Mouse (Mus musculus) midbrain, embryonic 11.5 days (tissue): Measurements from ENCODE around the gene Snx33. TPM values are rescaled to one million over a fixed set of nuclear protein-coding genes. Genes with fewer than 3 reads are reported as not detected.

Experiments
- ATAC-seq: fragments of 200-750 bp; cut with Nextera tagmentation; 2 replicates; pipeline ENCODE4 v1.8.0; 2017; ENCODE audit warnings: moderate TSS enrichment, moderate library complexity; ENCODE audit not compliant: low FRiP score
- DNase-seq: peaks from one replicate; pipeline ENCODE4 v3.0.0; 2015; ENCODE audit warnings: low spot score; ENCODE audit errors: missing footprints
- H3K27ac ChIP-seq: fragments of 300-500 bp; sonication (generic); 2 replicates; pipeline ENCODE4 v1.5.1; 2014; ENCODE audit warnings: low read depth, low read length
- H3K27me3 ChIP-seq: fragments of 300-500 bp; sonication (generic); 2 replicates; pipeline ENCODE4 v1.6.1; 2014; ENCODE audit warnings: mild to moderate bottlenecking, low read length, moderate library complexity, mixed read lengths; ENCODE audit not compliant: control insufficient read depth, insufficient read depth
- H3K36me3 ChIP-seq: fragments of 300-500 bp; sonication (generic); 2 replicates; pipeline ENCODE4 v1.6.1; 2014; ENCODE audit warnings: mild to moderate bottlenecking, low read length, moderate library complexity, mixed read lengths; ENCODE audit not compliant: control insufficient read depth, insufficient read depth
- H3K4me1 ChIP-seq: fragments of 300-500 bp; sonication (generic); 2 replicates; pipeline ENCODE4 v1.6.1; 2014; ENCODE audit warnings: low read length; ENCODE audit not compliant: control insufficient read depth, insufficient read depth
- H3K4me2 ChIP-seq: fragments of 300-500 bp; sonication (generic); 2 replicates; pipeline ENCODE4 v1.6.1; 2014; ENCODE audit warnings: mild to moderate bottlenecking, moderate library complexity
- H3K4me3 ChIP-seq: fragments of 300-500 bp; sonication (generic); 2 replicates; pipeline ENCODE4 v1.5.1; 2014; ENCODE audit warnings: low read depth, low read length
- H3K9ac ChIP-seq: fragments of 300-500 bp; sonication (generic); 2 replicates; pipeline ENCODE4 v1.6.1; 2014; ENCODE audit warnings: low read length
- H3K9me3 ChIP-seq: fragments of 300-500 bp; sonication (generic); 2 replicates; pipeline ENCODE4 v1.6.1; 2016; ENCODE audit warnings: low read length; ENCODE audit not compliant: control insufficient read depth
- WGBS: fragments of 180-500 bp; shearing (Covaris S2); extraction: QIAGEN DNeasy Blood & Tissue Kit; methylation state at CpG from one replicate; pipeline ENCODE4 v1.1.7; 2014; 5-methylcytosine and 5-hydroxymethylcytosine counted together
- polyA plus RNA-seq: library from polyadenylated mRNA; unstranded; fragments of >200 nt; fragmentation: Nextera tagmentation; extraction: Ambion mirVana; gene quantifications from 2 replicates; pipeline ENCODE4 v1.2.1, GENCODE M21; 2014

The Snx33 gene
- polyA plus RNA-seq, 1 experiment from 2014 or later = 4.9 TPM

GRCm38 (mm10) chr9:56890522-56891250, 37.5 kb downstream of the Snx33 start:
- Histone ChIP-seq H3K4me3 (no peak overlapping the region), H3K9ac (no peak overlapping the region), H3K9me3 (no peaks in the 10 kb centered on the region), H3K4me1 (peaks cover 6% of the 10 kb centered on the region; the same call in 1 of the 2 replicates), H3K27ac (no peak overlapping the region), H3K36me3 (no peaks in the 10 kb centered on the region), H3K27me3 (no peaks in the 10 kb centered on the region; the same call in 1 of the 2 replicates), H3K4me2 (no peak overlapping the region)
- no peak for ATAC-seq
- 70% methylated on average over 11 of the region's 11 CpGs for WGBS
- no peak for DNase-seq

GRCm38 (mm10) chr9:56889817-56890216, 38.4 kb downstream of the Snx33 start:
- H3K4me3 ChIP-seq = peak overlapping the region; percentile 13; the same call in 1 of the 2 replicates
- H3K9ac ChIP-seq = peak overlapping the region; percentile 27; the same call in 1 of the 2 replicates
- no peaks in the 10 kb centered on the region; the same call in 1 of the 2 replicates for H3K27me3 ChIP-seq
- 6% methylated on average over 14 of the region's 14 CpGs for WGBS
- no peaks in the 10 kb centered on the region for H3K36me3 ChIP-seq
- H3K4me2 ChIP-seq = peak overlapping the region; percentile 47
- ATAC-seq (peak; percentile 70), DNase-seq (peak; percentile 94)
- H3K27ac ChIP-seq = no peak overlapping the region
- no peaks in the 10 kb centered on the region for H3K9me3 ChIP-seq
- H3K4me1 ChIP-seq = peaks cover 6% of the 10 kb centered on the region; the same call in 1 of the 2 replicates

GRCm38 (mm10) chr9:56887581-56887980, 40.6 kb downstream of the Snx33 start:
- H3K27ac ChIP-seq = no peak overlapping the region
- H3K9me3 ChIP-seq = no peaks in the 10 kb centered on the region
- WGBS = 96% methylated on average over 16 of the region's 16 CpGs
- peaks cover 6% of the 10 kb centered on the region; the same call in 1 of the 2 replicates for H3K4me1 ChIP-seq
- DNase-seq = no peak
- H3K36me3 ChIP-seq = no peaks in the 10 kb centered on the region
- no peak overlapping the region for H3K4me2 ChIP-seq
- no peaks in the 10 kb centered on the region; the same call in 1 of the 2 replicates for H3K27me3 ChIP-seq
- H3K4me3 ChIP-seq = no peak overlapping the region
- no peak overlapping the region for H3K9ac ChIP-seq
- no peak for ATAC-seq

- Histone ChIP-seq H3K27ac (no peak overlapping the region), H3K36me3 (no peaks in the 10 kb centered on the region), H3K9ac (no peak overlapping the region), H3K27me3 (no peaks in the 10 kb centered on the region), H3K4me2 (no peak overlapping the region), H3K4me3 (no peak overlapping the region), H3K4me1 (peaks cover 3% of the 10 kb centered on the region; the same call in 1 of the 2 replicates), H3K9me3 (no peaks in the 10 kb centered on the region)
- no peak for DNase-seq
- no peak for ATAC-seq
- WGBS = 88% methylated on average over 15 of the region's 15 CpGs
These were observed 41.6 kb downstream of the Snx33 start for GRCm38 (mm10) chr9:56886601-56887000.

GRCm38 (mm10) chr9:56886113-56886512, 42.1 kb downstream of the Snx33 start:
- Histone ChIP-seq H3K9ac (no peak overlapping the region), H3K4me2 (no peak overlapping the region), H3K4me3 (no peak overlapping the region), H3K36me3 (no peaks in the 10 kb centered on the region), H3K9me3 (no peaks in the 10 kb centered on the region), H3K27me3 (no peaks in the 10 kb centered on the region), H3K4me1 (peaks cover 3% of the 10 kb centered on the region; the same call in 1 of the 2 replicates), H3K27ac (no peak overlapping the region)
- DNase-seq = no peak
- ATAC-seq = no peak; the same call in 1 of the 2 replicates
- WGBS = 65% methylated on average over 13 of the region's 13 CpGs

GRCm38 (mm10) chr9:56884328-56884727, 43.8 kb downstream of the Snx33 start:
- Histone ChIP-seq H3K4me1 (no peaks in the 10 kb centered on the region), H3K4me3 (no peak overlapping the region), H3K27me3 (no peaks in the 10 kb centered on the region), H3K36me3 (no peaks in the 10 kb centered on the region), H3K4me2 (no peak overlapping the region), H3K9me3 (no peaks in the 10 kb centered on the region), H3K27ac (no peak overlapping the region), H3K9ac (no peak overlapping the region)
- ATAC-seq (no peak), DNase-seq (no peak)
- WGBS = 89% methylated on average over 4 of the region's 4 CpGs

GRCm38 (mm10) chr9:56883470-56883869, 44.7 kb downstream of the Snx33 start:
- no peak for ATAC-seq
- 75% methylated on average over 7 of the region's 7 CpGs for WGBS

GRCm38 (mm10) chr9:56882818-56883217, 45.4 kb downstream of the Snx33 start:
- no peak for ATAC-seq
- Histone ChIP-seq H3K36me3 (no peaks in the 10 kb centered on the region), H3K9me3 (no peaks in the 10 kb centered on the region), H3K4me3 (no peak overlapping the region), H3K4me1 (no peaks in the 10 kb centered on the region), H3K4me2 (no peak overlapping the region), H3K27ac (no peak overlapping the region), H3K27me3 (no peaks in the 10 kb centered on the region), H3K9ac (no peak overlapping the region)
- no peak for DNase-seq
- 83% methylated on average over 12 of the region's 12 CpGs for WGBS

More at GRCm38 (mm10) chr9:56883470-56883869, 44.7 kb downstream of the Snx33 start:
- no peak overlapping the region for H3K4me2 ChIP-seq
- H3K4me1 ChIP-seq = no peaks in the 10 kb centered on the region
- H3K9ac ChIP-seq = no peak overlapping the region
- H3K4me3 ChIP-seq = no peak overlapping the region
- no peaks in the 10 kb centered on the region for H3K9me3 ChIP-seq
- no peaks in the 10 kb centered on the region for H3K36me3 ChIP-seq
- no peak overlapping the region for H3K27ac ChIP-seq
- no peaks in the 10 kb centered on the region for H3K27me3 ChIP-seq
- no peak for DNase-seq

GRCm38 (mm10) chr9:56882283-56882682, 45.9 kb downstream of the Snx33 start:
- H3K4me3 ChIP-seq = no peak overlapping the region
- WGBS = 72% methylated on average over 4 of the region's 4 CpGs
- no peak overlapping the region for H3K27ac ChIP-seq
- H3K4me2 ChIP-seq = no peak overlapping the region
- H3K36me3 ChIP-seq = no peaks in the 10 kb centered on the region
- H3K4me1 ChIP-seq = no peaks in the 10 kb centered on the region
- no peak for ATAC-seq
- no peaks in the 10 kb centered on the region for H3K27me3 ChIP-seq
- H3K9me3 ChIP-seq = no peaks in the 10 kb centered on the region
- no peak overlapping the region for H3K9ac ChIP-seq
- DNase-seq = no peak
